Mouse (Mus musculus): ENCODE data around the gene Ccdc87. TPM values are rescaled to one million over a fixed set of nuclear protein-coding genes. Genes with fewer than 3 reads are reported as not detected.

Gene Ccdc87
- polyA plus RNA-seq, 1 experiment from 2014 or later: not detected

DNA sequence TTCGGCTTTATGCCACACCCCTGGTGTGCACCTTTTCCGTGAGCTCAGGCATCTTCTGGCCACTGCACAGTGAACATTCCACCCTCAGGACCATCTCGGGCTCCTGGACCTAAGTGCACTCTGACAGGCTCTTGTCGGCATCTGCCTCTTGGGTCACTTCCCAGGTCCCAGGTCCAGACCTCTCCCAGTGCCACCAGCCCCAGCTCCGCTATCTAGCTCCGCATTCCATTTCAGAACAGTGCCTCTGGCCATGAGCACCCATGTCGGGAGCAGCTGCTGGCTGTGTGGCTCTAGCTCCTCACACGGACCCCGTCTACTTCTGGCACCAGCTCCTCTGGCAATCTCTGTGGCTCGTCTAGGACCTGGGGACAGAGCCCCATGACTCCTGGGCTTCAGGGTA, 50.6 kb downstream of the Ccdc87 start:
- H3K9me3 ChIP-seq (ENCODE audit: control insufficient read depth, low read length): no peaks in the 10 kb centered on the region
- ATAC-seq (ENCODE audit: low FRiP score, low TSS enrichment) (no peak), DNase-seq (ENCODE audit: low spot score) (no peak)
- H3K27ac ChIP-seq (replicated peaks): no peak overlapping the region
- no peak overlapping the region for H3K4me2 ChIP-seq (replicated peaks; ENCODE audit: low read depth)
- H3K4me1 ChIP-seq (replicated peaks; ENCODE audit: control insufficient read depth, insufficient read depth): no peaks in the 10 kb centered on the region
- no peaks in the 10 kb centered on the region for H3K27me3 ChIP-seq (ENCODE audit: control insufficient read depth, insufficient read depth, low read length)
- H3K36me3 ChIP-seq (ENCODE audit: control insufficient read depth, insufficient read depth, low read length): no peaks in the 10 kb centered on the region; the same call in 1 of the 2 replicates
- H3K9ac ChIP-seq (ENCODE audit: low read length): no peak overlapping the region
- H3K4me3 ChIP-seq (ENCODE audit: low read depth, low read length): no peak overlapping the region
- WGBS: 84% methylated on average over 10 of the region's 10 CpGs
- TF ChIP-seq EP300 (optimal IDR thresholded peaks at IDR 0.05) (no peak), CTCF (IDR thresholded peaks at IDR 0.05; ENCODE audit: low read depth) (no peak)

DNA sequence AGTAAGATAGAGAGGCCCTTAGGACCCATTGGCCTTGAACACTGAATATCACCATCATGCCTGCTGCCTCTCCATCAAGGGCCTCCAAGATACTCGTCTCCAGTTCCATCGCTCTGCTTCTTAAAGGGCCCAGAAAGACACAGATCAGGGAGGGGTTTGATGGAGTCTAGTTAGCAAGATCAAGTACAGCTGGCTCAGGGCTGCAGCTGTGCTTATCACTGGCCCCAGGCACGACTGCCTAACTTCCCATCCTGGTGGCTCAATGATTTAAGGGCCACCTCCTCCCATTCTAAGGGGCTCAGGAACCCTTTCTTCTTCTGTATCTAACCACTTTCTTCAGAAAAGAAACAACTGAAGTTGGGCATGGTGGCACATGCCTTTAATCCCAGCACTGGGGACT, 52.6 kb downstream of the Ccdc87 start:
- no peaks in the 10 kb centered on the region for H3K27me3 ChIP-seq (ENCODE audit: control insufficient read depth, insufficient read depth, low read length)
- no peak overlapping the region for H3K9ac ChIP-seq (ENCODE audit: low read length)
- no peak for ATAC-seq (ENCODE audit: low FRiP score, low TSS enrichment)
- TF ChIP-seq CTCF (IDR thresholded peaks at IDR 0.05; ENCODE audit: low read depth) (no peak), EP300 (optimal IDR thresholded peaks at IDR 0.05) (no peak)
- 64% methylated on average over 3 of the region's 3 CpGs for WGBS
- no peaks in the 10 kb centered on the region for H3K9me3 ChIP-seq (ENCODE audit: control insufficient read depth, low read length)
- H3K4me2 ChIP-seq (replicated peaks; ENCODE audit: low read depth): no peak overlapping the region
- H3K4me3 ChIP-seq (ENCODE audit: low read depth, low read length): no peak overlapping the region
- no peak overlapping the region for H3K27ac ChIP-seq (replicated peaks)
- H3K4me1 ChIP-seq (replicated peaks; ENCODE audit: control insufficient read depth, insufficient read depth): no peaks in the 10 kb centered on the region
- no peak for DNase-seq (ENCODE audit: low spot score)
- H3K36me3 ChIP-seq (ENCODE audit: control insufficient read depth, insufficient read depth, low read length): no peaks in the 10 kb centered on the region; the same call in 1 of the 2 replicates

Other genes with a start within 250 kb of the Ccdc87 start
- gene Lrfn4, start 223.7 kb upstream of the Ccdc87 start, polyA plus RNA-seq (2015; fragmentation: Nextera tagmentation; extraction: Ambion mirVana): 4.3 and 5.0 TPM in 2 replicates
- gene Rce1, start 213.7 kb upstream of the Ccdc87 start, polyA plus RNA-seq (2015; fragmentation: Nextera tagmentation; extraction: Ambion mirVana): 46.4 and 49.4 TPM in 2 replicates
- 1.7 and 2.3 TPM in 2 replicates for gene Gm960, start 140.7 kb upstream of the Ccdc87 start, polyA plus RNA-seq (2015; fragmentation: Nextera tagmentation; extraction: Ambion mirVana)
- gene Sptbn2, start 128.2 kb upstream of the Ccdc87 start, polyA plus RNA-seq (2015; fragmentation: Nextera tagmentation; extraction: Ambion mirVana): 3.5 and 3.6 TPM in 2 replicates
- gene Rbm4b, start 82.9 kb upstream of the Ccdc87 start, polyA plus RNA-seq (2015; fragmentation: Nextera tagmentation; extraction: Ambion mirVana): 17.6 and 19.3 TPM in 2 replicates
- gene Rbm4, start 45.5 kb upstream of the Ccdc87 start, polyA plus RNA-seq (2015; fragmentation: Nextera tagmentation; extraction: Ambion mirVana): 22.2 and 23.3 TPM in 2 replicates
- 16.0 and 19.1 TPM in 2 replicates for gene Gm21992, start 27.8 kb upstream of the Ccdc87 start, polyA plus RNA-seq (2015; fragmentation: Nextera tagmentation; extraction: Ambion mirVana)
- gene Rbm14, start 27.7 kb upstream of the Ccdc87 start, polyA plus RNA-seq (2015; fragmentation: Nextera tagmentation; extraction: Ambion mirVana): 21.9 and 24.2 TPM in 2 replicates
- 72.7 and 81.6 TPM in 2 replicates for gene Ccs, start within 50 bp of the Ccdc87 start, polyA plus RNA-seq (2015; fragmentation: Nextera tagmentation; extraction: Ambion mirVana)
- gene Ctsf, start 15.8 kb downstream of the Ccdc87 start, polyA plus RNA-seq (2015; fragmentation: Nextera tagmentation; extraction: Ambion mirVana): 24.1 and 28.4 TPM in 2 replicates
- gene Actn3, start 38.5 kb downstream of the Ccdc87 start, polyA plus RNA-seq (2015; fragmentation: Nextera tagmentation; extraction: Ambion mirVana): 1.3 and 2.3 TPM in 2 replicates
- 6.4 and 7.3 TPM in 2 replicates for gene Zdhhc24, start 39.3 kb downstream of the Ccdc87 start, polyA plus RNA-seq (2015; fragmentation: Nextera tagmentation; extraction: Ambion mirVana)
- gene Bbs1, start 67.3 kb downstream of the Ccdc87 start, polyA plus RNA-seq (2015; fragmentation: Nextera tagmentation; extraction: Ambion mirVana): 0.85 and 0.95 TPM in 2 replicates
- gene Dpp3, start 88.9 kb downstream of the Ccdc87 start, polyA plus RNA-seq (2015; fragmentation: Nextera tagmentation; extraction: Ambion mirVana): 91.0 and 94.4 TPM in 2 replicates
- 0.85 and 1.2 TPM in 2 replicates for gene Peli3, start 103.8 kb downstream of the Ccdc87 start, polyA plus RNA-seq (2015; fragmentation: Nextera tagmentation; extraction: Ambion mirVana)
- gene Mrpl11, start 122.8 kb downstream of the Ccdc87 start, polyA plus RNA-seq (2015; fragmentation: Nextera tagmentation; extraction: Ambion mirVana): 67.9 and 78.0 TPM in 2 replicates
- gene Npas4, start 150.9 kb downstream of the Ccdc87 start, polyA plus RNA-seq (2015; fragmentation: Nextera tagmentation; extraction: Ambion mirVana): 0.08 and 0.12 TPM in 2 replicates
- gene Slc29a2, start 184.5 kb downstream of the Ccdc87 start, polyA plus RNA-seq (2015; fragmentation: Nextera tagmentation; extraction: Ambion mirVana): 1.7 and 1.8 TPM in 2 replicates
- 22.3 and 23.6 TPM in 2 replicates for gene B4gat1, start 199.5 kb downstream of the Ccdc87 start, polyA plus RNA-seq (2015; fragmentation: Nextera tagmentation; extraction: Ambion mirVana)
- 0.24 and 1.1 TPM in 2 replicates for gene AC124502.3, start 199.5 kb downstream of the Ccdc87 start, polyA plus RNA-seq (2015; fragmentation: Nextera tagmentation; extraction: Ambion mirVana)
- gene Brms1, start 202.0 kb downstream of the Ccdc87 start, polyA plus RNA-seq (2015; fragmentation: Nextera tagmentation; extraction: Ambion mirVana): 42.3 and 45.6 TPM in 2 replicates
- 2.6 TPM in 2 replicates for gene Rin1, start 211.1 kb downstream of the Ccdc87 start, polyA plus RNA-seq (2015; fragmentation: Nextera tagmentation; extraction: Ambion mirVana)
- 31.6 and 39.5 TPM in 2 replicates for gene Cd248, start 228.7 kb downstream of the Ccdc87 start, polyA plus RNA-seq (2015; fragmentation: Nextera tagmentation; extraction: Ambion mirVana)
- gene Tmem151a, start 246.2 kb downstream of the Ccdc87 start, polyA plus RNA-seq (2015; fragmentation: Nextera tagmentation; extraction: Ambion mirVana): 10.4 and 11.4 TPM in 2 replicates
- 128 and 131 TPM in 2 replicates for gene Yif1a, start 249.2 kb downstream of the Ccdc87 start, polyA plus RNA-seq (2015; fragmentation: Nextera tagmentation; extraction: Ambion mirVana)

Measured in stomach, postnatal 0 days (tissue).